Mouse (Mus musculus): ENCODE measurements around the gene Atp8b4. TPM values are rescaled to one million over a fixed set of nuclear protein-coding genes. Genes with fewer than 3 reads are reported as not detected.

Gene Atp8b4
- total and polyA plus RNA-seq, 2 experiments from 2014 or later: 0.10 TPM; not detected in 1

GRCm38 (mm10) chr2:126360688-126361087, 139.8 kb downstream of the Atp8b4 start:
- 57% methylated on average over 6 of the region's 6 CpGs for WGBS
- H3K4me2 ChIP-seq (ENCODE audit: low read depth, low read length): no peak overlapping the region
- no peak for ATAC-seq

GRCm38 (mm10) chr2:126359965-126360364, 140.5 kb downstream of the Atp8b4 start:
- no peak for DNase-seq (ENCODE audit: low spot score)
- H3K27me3 ChIP-seq (ENCODE audit: insufficient read depth, low read length): no peaks in the 10 kb centered on the region
- H3K4me3 ChIP-seq (ENCODE audit: low read length): no peak overlapping the region
- no peak for TF ChIP-seq CTCF (IDR thresholded peaks at IDR 0.05; ENCODE audit: low read depth)
- no peak overlapping the region for H3K27ac ChIP-seq
- H3K9me3 ChIP-seq (ENCODE audit: low read length): no peaks in the 10 kb centered on the region
- no peaks in the 10 kb centered on the region for H3K4me1 ChIP-seq (ENCODE audit: insufficient read depth, low read length)
- no peak overlapping the region for H3K9ac ChIP-seq (replicated peaks; ENCODE audit: low read length)
- H3K36me3 ChIP-seq (ENCODE audit: insufficient read depth, low read length): no peaks in the 10 kb centered on the region
- no peak for ATAC-seq
- H3K4me2 ChIP-seq (ENCODE audit: low read depth, low read length): no peak overlapping the region
- 81% methylated on average over 3 of the region's 3 CpGs for WGBS

More at GRCm38 (mm10) chr2:126360688-126361087, 139.8 kb downstream of the Atp8b4 start:
- Histone ChIP-seq H3K4me3 (ENCODE audit: low read length) (no peak overlapping the region), H3K4me1 (ENCODE audit: insufficient read depth, low read length) (no peaks in the 10 kb centered on the region), H3K9me3 (ENCODE audit: low read length) (no peaks in the 10 kb centered on the region), H3K36me3 (ENCODE audit: insufficient read depth, low read length) (no peaks in the 10 kb centered on the region), H3K27me3 (ENCODE audit: insufficient read depth, low read length) (no peaks in the 10 kb centered on the region), H3K27ac (no peak overlapping the region), H3K9ac (replicated peaks; ENCODE audit: low read length) (no peak overlapping the region)
- TF ChIP-seq CTCF (IDR thresholded peaks at IDR 0.05; ENCODE audit: low read depth): no peak
- DNase-seq (ENCODE audit: low spot score): no peak

GRCm38 (mm10) chr2:126359278-126359677, 141.2 kb downstream of the Atp8b4 start:
- no peak for DNase-seq (ENCODE audit: low spot score)
- WGBS: 90% methylated on average over 1 of the region's 1 CpGs
- Histone ChIP-seq H3K4me2 (ENCODE audit: low read depth, low read length) (no peak overlapping the region), H3K36me3 (ENCODE audit: insufficient read depth, low read length) (no peaks in the 10 kb centered on the region), H3K27me3 (ENCODE audit: insufficient read depth, low read length) (no peaks in the 10 kb centered on the region), H3K4me1 (ENCODE audit: insufficient read depth, low read length) (no peaks in the 10 kb centered on the region), H3K9me3 (ENCODE audit: low read length) (no peaks in the 10 kb centered on the region), H3K27ac (no peak overlapping the region), H3K4me3 (ENCODE audit: low read length) (no peak overlapping the region), H3K9ac (replicated peaks; ENCODE audit: low read length) (no peak overlapping the region)
- no peak for ATAC-seq
- no peak for TF ChIP-seq CTCF (IDR thresholded peaks at IDR 0.05; ENCODE audit: low read depth)

GRCm38 (mm10) chr2:126358741-126359140, 141.7 kb downstream of the Atp8b4 start:
- no peak for ATAC-seq
- Histone ChIP-seq H3K9me3 (ENCODE audit: low read length) (no peaks in the 10 kb centered on the region), H3K4me3 (ENCODE audit: low read length) (no peak overlapping the region), H3K36me3 (ENCODE audit: insufficient read depth, low read length) (no peaks in the 10 kb centered on the region), H3K9ac (replicated peaks; ENCODE audit: low read length) (no peak overlapping the region), H3K27ac (no peak overlapping the region), H3K4me2 (ENCODE audit: low read depth, low read length) (no peak overlapping the region), H3K4me1 (ENCODE audit: insufficient read depth, low read length) (no peaks in the 10 kb centered on the region), H3K27me3 (ENCODE audit: insufficient read depth, low read length) (no peaks in the 10 kb centered on the region)
- WGBS: 90% methylated on average over 5 of the region's 5 CpGs
- no peak for DNase-seq (ENCODE audit: low spot score)
- TF ChIP-seq CTCF (IDR thresholded peaks at IDR 0.05; ENCODE audit: low read depth): no peak

- Histone ChIP-seq H3K27me3 (ENCODE audit: insufficient read depth, low read length) (no peaks in the 10 kb centered on the region), H3K9me3 (ENCODE audit: low read length) (no peaks in the 10 kb centered on the region), H3K27ac (no peak overlapping the region), H3K4me1 (ENCODE audit: insufficient read depth, low read length) (no peaks in the 10 kb centered on the region), H3K4me3 (ENCODE audit: low read length) (no peak overlapping the region), H3K36me3 (ENCODE audit: insufficient read depth, low read length) (no peaks in the 10 kb centered on the region), H3K9ac (replicated peaks; ENCODE audit: low read length) (no peak overlapping the region), H3K4me2 (ENCODE audit: low read depth, low read length) (no peak overlapping the region)
- TF ChIP-seq CTCF (IDR thresholded peaks at IDR 0.05; ENCODE audit: low read depth): no peak
- no peak for ATAC-seq
- DNase-seq (ENCODE audit: low spot score): no peak
- 96% methylated on average over 2 of the region's 2 CpGs for WGBS
These were observed 145.2 kb downstream of the Atp8b4 start for GRCm38 (mm10) chr2:126355259-126355658.

GRCm38 (mm10) chr2:126351811-126352210, 148.7 kb downstream of the Atp8b4 start:
- no peak overlapping the region for H3K9ac ChIP-seq (replicated peaks; ENCODE audit: low read length)
- no peaks in the 10 kb centered on the region for H3K36me3 ChIP-seq (ENCODE audit: insufficient read depth, low read length)
- no peaks in the 10 kb centered on the region for H3K27me3 ChIP-seq (ENCODE audit: insufficient read depth, low read length)
- no peak overlapping the region for H3K4me2 ChIP-seq (ENCODE audit: low read depth, low read length)
- DNase-seq (ENCODE audit: low spot score): no peak
- no peak for ATAC-seq
- no peak overlapping the region for H3K4me3 ChIP-seq (ENCODE audit: low read length)
- no peaks in the 10 kb centered on the region for H3K9me3 ChIP-seq (ENCODE audit: low read length)
- no peaks in the 10 kb centered on the region for H3K4me1 ChIP-seq (ENCODE audit: insufficient read depth, low read length)
- H3K27ac ChIP-seq: no peak overlapping the region
- no peak for TF ChIP-seq CTCF (IDR thresholded peaks at IDR 0.05; ENCODE audit: low read depth)
- 81% methylated on average over 1 of the region's 1 CpGs for WGBS

GRCm38 (mm10) chr2:126343026-126343593, 157.4 kb downstream of the Atp8b4 start:
- no peak overlapping the region for H3K4me2 ChIP-seq (ENCODE audit: low read depth, low read length)
- H3K9ac ChIP-seq (replicated peaks; ENCODE audit: low read length): no peak overlapping the region
- no peak for TF ChIP-seq CTCF (IDR thresholded peaks at IDR 0.05; ENCODE audit: low read depth)
- no peaks in the 10 kb centered on the region for H3K36me3 ChIP-seq (ENCODE audit: insufficient read depth, low read length)
- H3K4me1 ChIP-seq (ENCODE audit: insufficient read depth, low read length): no peaks in the 10 kb centered on the region
- DNase-seq (ENCODE audit: low spot score) (no peak), ATAC-seq (no peak)
- H3K9me3 ChIP-seq (ENCODE audit: low read length): no peaks in the 10 kb centered on the region
- H3K27ac ChIP-seq: no peak overlapping the region
- WGBS: 79% methylated on average over 3 of the region's 3 CpGs
- H3K27me3 ChIP-seq (ENCODE audit: insufficient read depth, low read length): no peaks in the 10 kb centered on the region
- no peak overlapping the region for H3K4me3 ChIP-seq (ENCODE audit: low read length)

Measured in hindbrain, postnatal 0 days (tissue).